Mouse (Mus musculus) brain, adult 2 months (tissue): ENCODE results near the gene Rpl7a.

ENCODE experiments used
- DNase-seq: peaks from one replicate; pipeline ENCODE4 v3.0.0; 2011; ENCODE audit warnings: low read depth, low spot score

The Rpl7a gene

DNA sequence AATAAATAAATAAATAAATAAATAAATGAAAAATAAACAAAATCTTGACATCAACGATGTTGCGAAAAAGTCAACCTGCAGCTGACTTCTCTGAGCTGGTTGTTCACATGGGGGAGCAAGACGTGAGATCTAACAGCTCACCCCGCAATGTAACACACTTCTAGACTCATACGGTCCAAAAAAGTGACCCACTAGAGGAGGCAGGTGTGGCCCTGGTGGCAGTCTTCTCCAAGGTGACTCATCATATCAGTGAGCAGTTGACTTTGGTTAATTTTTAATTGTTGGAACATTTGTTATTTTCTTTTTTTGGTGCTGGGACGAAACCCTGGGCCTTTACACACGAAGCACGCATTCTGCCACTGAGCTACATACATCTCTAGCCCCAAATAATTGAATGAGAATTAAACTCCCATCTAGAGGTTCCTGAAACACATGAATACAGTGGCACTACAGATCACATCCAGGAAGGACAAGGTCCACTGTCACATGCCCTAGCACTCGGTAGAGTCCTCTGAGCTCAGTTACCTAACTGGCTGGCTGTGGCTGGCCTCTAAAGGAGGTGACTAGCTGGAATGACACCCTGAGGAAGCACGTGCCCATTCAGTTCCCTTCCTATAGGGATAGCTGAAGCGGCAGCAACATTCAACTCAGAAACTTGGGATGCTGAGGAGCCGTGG, 46.4 kb downstream of the Rpl7a start:
- no peak for DNase-seq

DNA sequence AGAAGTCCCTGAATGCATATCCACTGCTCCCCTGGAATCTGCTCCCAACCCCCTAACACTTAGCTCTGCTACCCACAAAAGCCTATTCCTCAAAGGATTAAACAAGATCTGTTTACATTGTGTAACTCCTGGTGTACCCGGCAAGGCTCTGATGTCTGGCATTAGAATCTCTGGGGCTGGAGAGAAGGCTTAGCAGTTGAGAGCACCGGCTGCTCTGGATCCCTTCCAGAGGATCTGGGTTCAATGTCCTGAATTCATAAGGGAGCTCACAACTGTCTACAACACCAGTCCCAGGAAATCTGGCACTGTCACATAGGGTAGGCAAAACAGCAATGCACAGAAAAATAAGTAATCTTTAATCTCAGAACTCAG, 46.9 kb downstream of the Rpl7a start:
- DNase-seq: no peak

DNA sequence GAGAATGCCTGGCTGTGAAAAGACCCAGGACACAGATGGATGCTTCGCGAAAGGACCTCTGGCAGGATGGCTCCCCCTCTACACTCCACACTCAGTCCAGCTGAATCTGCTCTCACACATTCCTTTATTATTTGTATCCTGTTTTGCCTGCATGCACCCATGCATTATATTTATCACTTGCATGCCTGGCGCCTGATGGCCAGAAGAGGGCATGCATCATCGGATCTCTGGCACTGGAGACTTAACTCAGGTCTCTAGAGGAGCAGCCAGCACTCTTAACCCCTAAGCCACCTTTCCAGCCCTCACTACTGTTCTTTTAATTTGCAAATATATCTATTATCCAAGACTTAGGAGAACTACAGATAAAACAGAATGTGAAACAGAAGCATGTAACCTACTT, 50.2 kb downstream of the Rpl7a start:
- peak; percentile 35 for DNase-seq
